Mouse (Mus musculus) embryonic facial prominence, embryonic 11.5 days (tissue): ENCODE results near the gene Ednra. TPM values are rescaled to one million over a fixed set of nuclear protein-coding genes. Genes with fewer than 3 reads are reported as not detected.
A peak's percentile ranks its signal among the peaks of the same experiment; 100 is the strongest.

Source experiments
- ATAC-seq: fragments of 200-750 bp; cut with Nextera tagmentation; replicated peaks from 2 replicates; pipeline ENCODE4 v1.8.0; 2017; ENCODE audit warnings: low read depth; ENCODE audit not compliant: insufficient number of reproducible peaks, low FRiP score, low TSS enrichment
- DNase-seq: peaks from one replicate; pipeline ENCODE4 v3.0.0-alpha.2; 2015; ENCODE audit warnings: low spot score
- H3K27ac ChIP-seq: fragments of 300-500 bp; sonication (generic); replicated peaks from 2 replicates; pipeline ENCODE4 v1.5.1; 2014; ENCODE audit warnings: mild to moderate bottlenecking, low read depth, low read length, control low read depth
- H3K27me3 ChIP-seq: fragments of 300-500 bp; sonication (generic); 2 replicates; pipeline ENCODE4 v1.6.1; 2014; ENCODE audit warnings: mild to moderate bottlenecking, low read length, moderate library complexity, mixed read lengths; ENCODE audit not compliant: control insufficient read depth, insufficient read depth
- H3K36me3 ChIP-seq: fragments of 300-500 bp; sonication (generic); replicated peaks from 2 replicates; pipeline ENCODE4 v1.6.1; 2014; ENCODE audit warnings: low read depth, mild to moderate bottlenecking, low read length, moderate library complexity, mixed read lengths; ENCODE audit not compliant: control insufficient read depth, insufficient read depth
- H3K4me1 ChIP-seq: fragments of 300-500 bp; sonication (generic); 2 replicates; pipeline ENCODE4 v1.6.1; 2014; ENCODE audit warnings: low read length, mixed read lengths; ENCODE audit not compliant: control insufficient read depth, insufficient read depth
- H3K4me2 ChIP-seq: fragments of 300-500 bp; sonication (generic); 2 replicates; pipeline ENCODE4 v1.6.1; 2014; ENCODE audit warnings: low read depth, mild to moderate bottlenecking, control low read depth, low read length, moderate library complexity
- H3K4me3 ChIP-seq: fragments of 300-500 bp; sonication (generic); 2 replicates; pipeline ENCODE4 v1.5.1; 2014; ENCODE audit warnings: low read depth, low read length, control low read depth
- H3K9ac ChIP-seq: fragments of 300-500 bp; sonication (generic); replicated peaks from 2 replicates; pipeline ENCODE4 v1.6.1; 2014; ENCODE audit warnings: mild to moderate bottlenecking, control low read depth, low read length
- H3K9me3 ChIP-seq: fragments of 300-500 bp; sonication (generic); replicated peaks from 2 replicates; pipeline ENCODE4 v1.6.1; 2016; ENCODE audit warnings: mild to moderate bottlenecking, low read length, inconsistent platforms, mixed read lengths; ENCODE audit not compliant: control insufficient read depth
- WGBS: fragments of 180-500 bp; shearing (Covaris S2); extraction: QIAGEN DNeasy Blood & Tissue Kit; methylation state at CpG from one replicate; pipeline ENCODE4 v1.1.7; 2014; 5-methylcytosine and 5-hydroxymethylcytosine counted together
- polyA plus RNA-seq: library from polyadenylated mRNA; unstranded; fragments of >200 nt; fragmentation: Nextera tagmentation; extraction: Ambion mirVana; gene quantifications from 2 replicates; pipeline ENCODE4 v1.2.1, GENCODE M21; 2014

Ednra gene
- polyA plus RNA-seq, 1 experiment from 2014 or later = 60.4 TPM

GRCm38 (mm10) chr8:77633211-77633610 is 91.1 kb downstream of the Ednra start:
- no peak overlapping the region for H3K9ac ChIP-seq
- no peaks in the 10 kb centered on the region for H3K27me3 ChIP-seq
- no peaks in the 10 kb centered on the region for H3K4me1 ChIP-seq
- H3K36me3 ChIP-seq = no peaks in the 10 kb centered on the region
- ATAC-seq (no peak), DNase-seq (no peak)
- no peaks in the 10 kb centered on the region for H3K9me3 ChIP-seq
- no peak overlapping the region for H3K4me3 ChIP-seq
- WGBS = 95% methylated on average over 2 of the region's 2 CpGs
- H3K4me2 ChIP-seq = no peak overlapping the region
- H3K27ac ChIP-seq = no peak overlapping the region

GRCm38 (mm10) chr8:77630691-77631090 is 93.6 kb downstream of the Ednra start:
- Histone ChIP-seq H3K9me3 (no peaks in the 10 kb centered on the region), H3K4me3 (no peak overlapping the region), H3K27ac (no peak overlapping the region), H3K36me3 (no peaks in the 10 kb centered on the region), H3K4me1 (no peaks in the 10 kb centered on the region), H3K9ac (no peak overlapping the region), H3K4me2 (no peak overlapping the region), H3K27me3 (no peaks in the 10 kb centered on the region)
- 49% methylated on average over 3 of the region's 3 CpGs for whole genome bisulfite sequencing
- no peak for ATAC-seq
- peak; percentile 22 for DNase-seq

GRCm38 (mm10) chr8:77629858-77630537 is 94.3 kb downstream of the Ednra start:
- no peaks in the 10 kb centered on the region for H3K27me3 ChIP-seq
- no peak overlapping the region for H3K4me3 ChIP-seq
- no peak overlapping the region for H3K27ac ChIP-seq
- H3K9ac ChIP-seq = no peak overlapping the region
- ATAC-seq = peak; percentile 62; the same call in 1 of the 2 replicates
- DNase-seq = peak; percentile 93
- 17% methylated on average over 15 of the region's 15 CpGs for WGBS
- H3K9me3 ChIP-seq = no peaks in the 10 kb centered on the region
- H3K4me1 ChIP-seq = no peaks in the 10 kb centered on the region
- H3K36me3 ChIP-seq = no peaks in the 10 kb centered on the region
- H3K4me2 ChIP-seq = no peak overlapping the region

- Histone ChIP-seq H3K4me3 (no peak overlapping the region), H3K9me3 (no peaks in the 10 kb centered on the region), H3K27ac (no peak overlapping the region), H3K9ac (no peak overlapping the region), H3K4me2 (no peak overlapping the region), H3K4me1 (no peaks in the 10 kb centered on the region), H3K36me3 (no peaks in the 10 kb centered on the region), H3K27me3 (no peaks in the 10 kb centered on the region)
- DNase-seq (no peak), ATAC-seq (no peak)
- WGBS = 80% methylated on average over 7 of the region's 7 CpGs
Observed at GRCm38 (mm10) chr8:77623677-77624209, 100.5 kb downstream of the Ednra start.

GRCm38 (mm10) chr8:77617916-77618315 is 106.3 kb downstream of the Ednra start:
- H3K9ac ChIP-seq = no peak overlapping the region
- WGBS = 55% methylated on average over 2 of the region's 2 CpGs
- no peak for ATAC-seq
- no peaks in the 10 kb centered on the region for H3K36me3 ChIP-seq
- H3K4me3 ChIP-seq = no peak overlapping the region
- H3K27ac ChIP-seq = no peak overlapping the region
- H3K27me3 ChIP-seq = no peaks in the 10 kb centered on the region
- no peak overlapping the region for H3K4me2 ChIP-seq
- H3K9me3 ChIP-seq = no peaks in the 10 kb centered on the region
- H3K4me1 ChIP-seq = no peaks in the 10 kb centered on the region
- peak; percentile 22 for DNase-seq

Other genes starting within 250 kb of the Ednra start
- 23.0 and 26.3 TPM in 2 replicates for gene Arhgap10, start 206.5 kb downstream of the Ednra start, polyA plus RNA-seq
- gene Prmt9, start 175.1 kb downstream of the Ednra start, polyA plus RNA-seq = 22.9 and 26.0 TPM in 2 replicates
- 61.5 and 65.4 TPM in 2 replicates for gene Tmem184c, start 113.8 kb downstream of the Ednra start, polyA plus RNA-seq